Mouse (Mus musculus): ENCODE results near the gene Mtx1.

DNA sequence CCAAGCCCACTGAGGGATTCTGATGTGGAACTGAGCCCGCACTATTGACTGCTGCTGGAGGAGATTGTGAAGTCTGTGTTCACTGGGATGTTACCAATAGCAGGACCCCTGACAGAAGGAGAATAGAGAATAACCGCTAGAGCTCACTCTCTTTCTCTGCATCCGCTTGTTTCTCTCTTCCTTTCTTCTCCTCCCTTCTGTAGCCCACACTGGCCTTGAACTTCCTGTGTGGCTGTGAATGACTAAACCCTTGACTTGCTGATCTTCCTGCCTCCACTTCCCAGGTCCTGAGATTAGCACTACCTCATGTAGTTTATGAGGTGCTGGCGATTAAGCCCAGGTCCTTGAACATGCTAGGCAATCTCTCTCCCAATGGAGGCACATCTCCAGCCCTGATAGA, 20.6 kb upstream of the Mtx1 start:
- no peak for TF ChIP-seq CTCF (IDR thresholded peaks at IDR 0.05; ENCODE audit: borderline replicate concordance, insufficient read depth, low read depth, low read length)
- TF ChIP-seq POLR2A (IDR thresholded peaks at IDR 0.05; ENCODE audit: borderline replicate concordance, insufficient read depth, low read length): no peak

All from cerebellum, adult 2 months (tissue).